Mouse (Mus musculus): ENCODE measurements around the gene Pde4b. TPM values are rescaled to one million over a fixed set of nuclear protein-coding genes. Genes with fewer than 3 reads are reported as not detected.
"Not testable (repeated sequence)": the region's sequence is repeated elsewhere in the genome, so short reads cannot be mapped to it uniquely, and the experiment has no call there.

Pde4b gene
- 79.8 and 87.4 TPM in 2 replicates for polyA plus RNA-seq (2012; rRNA removed)

DNA sequence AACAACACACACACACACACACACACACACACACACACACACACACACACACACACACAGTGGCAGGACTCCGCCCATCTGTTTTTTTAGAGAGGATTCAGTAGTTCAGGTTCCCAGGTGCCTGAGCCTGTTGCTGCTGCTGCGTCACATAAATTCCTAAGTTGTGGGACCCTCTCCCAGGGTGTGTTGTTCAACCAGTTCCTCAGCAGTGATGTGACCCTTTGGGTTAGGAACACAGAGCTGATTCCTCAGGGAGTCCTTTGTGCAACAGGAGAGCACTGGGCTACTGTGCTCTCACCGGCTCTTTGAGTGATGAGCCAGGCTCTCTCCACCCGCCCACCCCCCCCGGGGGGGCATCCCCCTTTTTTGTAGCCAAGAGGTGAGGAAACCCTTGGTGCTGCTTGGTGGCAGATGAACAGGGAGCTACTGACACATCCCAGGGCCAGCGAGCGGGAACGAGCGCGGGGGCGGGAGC is at the start of gene Pde4b:
Gene Pde4b, plus strand, starts transcription at position 453 of the 475 bp plus-strand sequence.
- peak within 1 kb of the TSS; percentile 82 for H3K27ac ChIP-seq (ENCODE audit: insufficient read depth, low read length)
- peak within 1 kb of the TSS; percentile 93 for H3K4me3 ChIP-seq (ENCODE audit: insufficient read depth, low read length)
- TF ChIP-seq CTCF (IDR thresholded peaks at IDR 0.05; ENCODE audit: extremely low read depth, insufficient read depth, low read length) (no peak), POLR2A (IDR thresholded peaks at IDR 0.05; ENCODE audit: extremely low read depth, insufficient read depth, low read length) (no peak)
- no peaks in the 10 kb centered on the region for H3K4me1 ChIP-seq (ENCODE audit: control insufficient read depth, insufficient read depth, low read length)

DNA sequence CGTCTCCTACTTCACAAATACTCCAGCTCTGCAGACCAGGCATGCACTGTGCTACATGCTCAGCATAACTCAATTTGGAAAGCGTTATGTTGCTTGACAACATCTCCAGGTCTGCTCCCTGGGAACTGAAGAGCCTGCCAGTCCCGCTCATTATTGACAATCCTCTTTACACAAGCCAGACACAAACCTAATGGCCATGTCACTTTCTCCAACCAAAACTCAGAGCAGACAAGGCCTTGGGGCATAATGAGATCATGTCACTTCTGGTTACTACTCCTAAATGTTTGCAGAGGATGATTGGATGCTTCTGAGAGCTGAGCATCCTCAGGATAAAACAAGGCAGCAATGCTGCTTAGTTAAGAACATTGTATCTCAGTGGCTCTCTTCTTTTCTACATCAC is 47.2 kb upstream of the Pde4b start:
- H3K4me1 ChIP-seq (ENCODE audit: control insufficient read depth, insufficient read depth, low read length): no peaks in the 10 kb centered on the region
- TF ChIP-seq POLR2A (IDR thresholded peaks at IDR 0.05; ENCODE audit: extremely low read depth, insufficient read depth, low read length): no peak
- no peak overlapping the region for H3K4me3 ChIP-seq (ENCODE audit: insufficient read depth, low read length)
- H3K27ac ChIP-seq (ENCODE audit: insufficient read depth, low read length): no peak overlapping the region

DNA sequence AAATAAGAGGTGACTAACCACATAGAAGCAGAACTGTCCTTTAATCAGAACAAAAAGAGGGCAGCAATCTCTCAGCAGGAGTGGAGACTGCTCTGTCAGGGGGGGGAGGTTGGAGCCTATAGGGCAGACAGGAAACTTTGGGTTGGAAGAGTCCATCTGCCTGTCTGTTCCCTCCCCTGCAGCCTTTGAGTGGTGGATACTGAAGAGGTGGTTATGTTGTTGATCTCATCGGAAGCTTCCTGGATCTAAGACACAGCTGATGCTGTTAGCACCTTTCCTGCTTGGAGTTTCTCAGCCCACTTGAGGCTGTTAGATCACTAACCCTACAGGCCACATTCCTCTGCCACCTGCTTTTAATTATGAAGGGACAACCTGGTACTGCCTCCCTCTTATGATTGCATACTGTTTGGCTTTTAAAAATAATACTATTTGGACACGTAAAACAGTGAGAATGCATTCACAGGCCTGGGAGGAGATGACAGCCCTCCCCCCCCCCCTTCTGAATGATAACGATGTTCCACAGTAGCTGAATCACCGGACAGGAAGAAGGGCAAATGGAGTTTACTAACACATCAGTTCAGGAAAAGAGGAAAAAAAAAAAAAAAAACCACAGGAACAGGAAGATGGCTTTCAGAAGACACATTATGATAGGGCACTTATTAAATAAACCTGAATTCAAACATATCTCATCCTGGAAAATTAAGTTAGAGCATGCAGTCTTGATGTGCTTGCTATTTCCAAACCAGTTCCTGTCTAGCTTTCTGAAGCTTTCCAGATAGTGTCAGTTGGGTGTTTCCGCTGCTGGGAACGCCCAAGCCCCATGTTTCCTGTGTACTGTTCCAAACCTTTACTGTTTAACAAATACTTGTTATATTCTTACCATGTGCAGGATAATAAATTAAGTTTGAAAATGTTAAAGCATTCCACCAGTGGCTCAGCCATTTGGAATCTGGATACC is 41.9 kb upstream of the Pde4b start:
- TF ChIP-seq POLR2A (IDR thresholded peaks at IDR 0.05; ENCODE audit: extremely low read depth, insufficient read depth, low read length) (no peak), CTCF (IDR thresholded peaks at IDR 0.05; ENCODE audit: extremely low read depth, insufficient read depth, low read length) (no peak)
- Histone ChIP-seq H3K4me3 (ENCODE audit: insufficient read depth, low read length) (no peak overlapping the region), H3K4me1 (ENCODE audit: control insufficient read depth, insufficient read depth, low read length) (no peaks in the 10 kb centered on the region), H3K27ac (ENCODE audit: insufficient read depth, low read length) (no peak overlapping the region)

- not testable (repeated sequence) for H3K4me1 ChIP-seq (ENCODE audit: control insufficient read depth, insufficient read depth, low read length); H3K4me3 ChIP-seq (ENCODE audit: insufficient read depth, low read length); H3K27ac ChIP-seq (ENCODE audit: insufficient read depth, low read length)
These were observed 38.0 kb upstream of the Pde4b start for GRCm38 (mm10) chr4:102049368-102049767.

DNA sequence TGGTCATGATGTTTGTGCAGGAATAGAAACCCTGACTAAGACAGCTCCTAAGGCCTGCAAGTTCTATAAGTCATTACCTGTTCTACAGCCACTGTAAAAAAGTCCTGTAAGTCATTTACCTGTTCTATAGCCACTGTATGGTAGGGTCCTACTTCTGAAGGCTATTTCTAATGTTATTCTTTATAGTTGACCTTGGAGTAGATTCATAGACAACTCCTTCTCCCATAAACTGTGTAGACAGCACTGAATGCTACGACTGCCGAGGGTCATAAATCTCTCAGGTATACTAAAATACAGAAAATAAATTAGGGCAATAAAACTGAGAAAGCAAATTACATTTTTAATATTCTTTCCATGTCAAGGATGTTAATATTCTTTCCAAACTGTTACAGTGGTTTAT is 26.0 kb upstream of the Pde4b start:
- Histone ChIP-seq H3K4me3 (ENCODE audit: insufficient read depth, low read length) (no peak overlapping the region), H3K4me1 (ENCODE audit: control insufficient read depth, insufficient read depth, low read length) (no peaks in the 10 kb centered on the region), H3K27ac (ENCODE audit: insufficient read depth, low read length) (no peak overlapping the region)
- TF ChIP-seq CTCF (IDR thresholded peaks at IDR 0.05; ENCODE audit: extremely low read depth, insufficient read depth, low read length) (no peak), POLR2A (IDR thresholded peaks at IDR 0.05; ENCODE audit: extremely low read depth, insufficient read depth, low read length) (no peak)

GRCm38 (mm10) chr4:102069314-102069713 is 18.0 kb upstream of the Pde4b start:
- TF ChIP-seq CTCF (IDR thresholded peaks at IDR 0.05; ENCODE audit: extremely low read depth, insufficient read depth, low read length) (no peak), POLR2A (IDR thresholded peaks at IDR 0.05; ENCODE audit: extremely low read depth, insufficient read depth, low read length) (no peak)
- H3K27ac ChIP-seq (ENCODE audit: insufficient read depth, low read length): no peak overlapping the region
- no peak overlapping the region for H3K4me3 ChIP-seq (ENCODE audit: insufficient read depth, low read length)

DNA sequence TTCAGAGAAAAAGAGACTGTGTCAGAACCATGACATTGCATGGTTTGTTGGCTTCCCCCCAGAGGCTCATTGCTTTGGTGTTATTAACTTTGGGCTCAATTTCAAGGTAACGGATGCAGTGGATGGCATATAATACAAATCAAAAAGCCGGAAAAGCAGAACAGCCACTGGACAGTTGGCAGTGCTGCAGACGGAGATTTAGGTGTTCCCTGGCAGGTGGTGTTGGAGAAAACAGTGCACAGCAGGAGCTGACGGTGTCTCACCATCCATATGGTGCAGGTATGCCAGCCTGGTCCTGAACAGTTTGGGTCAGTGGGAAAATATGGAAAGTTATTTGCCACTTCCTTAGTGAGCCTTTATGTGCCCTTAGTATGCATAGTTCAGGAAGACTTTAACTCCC is 1.0 kb upstream of the Pde4b start:
- Histone ChIP-seq H3K4me1 (ENCODE audit: control insufficient read depth, insufficient read depth, low read length) (no peaks in the 10 kb centered on the region), H3K4me3 (ENCODE audit: insufficient read depth, low read length) (no peak overlapping the region), H3K27ac (ENCODE audit: insufficient read depth, low read length) (no peak overlapping the region)
- TF ChIP-seq POLR2A (IDR thresholded peaks at IDR 0.05; ENCODE audit: extremely low read depth, insufficient read depth, low read length) (no peak), CTCF (IDR thresholded peaks at IDR 0.05; ENCODE audit: extremely low read depth, insufficient read depth, low read length) (no peak)

More at GRCm38 (mm10) chr4:102069314-102069713, 18.0 kb upstream of the Pde4b start:
- no peaks in the 10 kb centered on the region for H3K4me1 ChIP-seq (ENCODE audit: control insufficient read depth, insufficient read depth, low read length)

GRCm38 (mm10) chr4:102087566-102088234 is 357 bp downstream of the Pde4b start:
- H3K27ac ChIP-seq (ENCODE audit: insufficient read depth, low read length): peak overlapping the region; percentile 82
- no peaks in the 10 kb centered on the region for H3K4me1 ChIP-seq (ENCODE audit: control insufficient read depth, insufficient read depth, low read length)
- TF ChIP-seq CTCF (IDR thresholded peaks at IDR 0.05; ENCODE audit: extremely low read depth, insufficient read depth, low read length) (no peak), POLR2A (IDR thresholded peaks at IDR 0.05; ENCODE audit: extremely low read depth, insufficient read depth, low read length) (no peak)

GRCm38 (mm10) chr4:102088235-102088867 is 1.0 kb downstream of the Pde4b start:
- H3K4me1 ChIP-seq (ENCODE audit: control insufficient read depth, insufficient read depth, low read length): no peaks in the 10 kb centered on the region
- H3K27ac ChIP-seq (ENCODE audit: insufficient read depth, low read length): peak overlapping the region; percentile 82
- TF ChIP-seq POLR2A (IDR thresholded peaks at IDR 0.05; ENCODE audit: extremely low read depth, insufficient read depth, low read length): no peak
- no peak for TF ChIP-seq CTCF (IDR thresholded peaks at IDR 0.05; ENCODE audit: extremely low read depth, insufficient read depth, low read length)
- peak overlapping the region; percentile 93 for H3K4me3 ChIP-seq (ENCODE audit: insufficient read depth, low read length)

More at GRCm38 (mm10) chr4:102087566-102088234, 357 bp downstream of the Pde4b start:
- peak overlapping the region; percentile 93 for H3K4me3 ChIP-seq (ENCODE audit: insufficient read depth, low read length)
